Mouse (Mus musculus) thymus, adult 2 months (tissue): ENCODE data around the gene Igsf9. TPM values are rescaled to one million over a fixed set of nuclear protein-coding genes. Genes with fewer than 3 reads are reported as not detected.

Source experiments
- DNase-seq: peaks from one replicate; pipeline ENCODE4 v3.0.0; 2021
- H3K27ac ChIP-seq: fragments of 200-500 bp; 2 replicates; pipeline ENCODE4 v1.5.1; 2012; ENCODE audit warnings: low read length, control low read depth; ENCODE audit not compliant: control insufficient read depth, insufficient read depth
- H3K27me3 ChIP-seq: fragments of 200-500 bp; 2 replicates; pipeline ENCODE4 v1.6.1; 2012; ENCODE audit warnings: mild to moderate bottlenecking, low read length, moderate library complexity, mixed read lengths; ENCODE audit not compliant: control insufficient read depth, insufficient read depth
- H3K36me3 ChIP-seq: fragments of 200-500 bp; 2 replicates; pipeline ENCODE4 v1.6.1; 2012; ENCODE audit warnings: mild to moderate bottlenecking, low read length, moderate library complexity; ENCODE audit not compliant: control insufficient read depth, insufficient read depth
- H3K4me1 ChIP-seq: fragments of 200-500 bp; replicated peaks from 2 replicates; pipeline ENCODE4 v1.6.1; 2012; ENCODE audit warnings: low read length; ENCODE audit not compliant: control insufficient read depth, insufficient read depth
- H3K4me3 ChIP-seq: fragments of 200-500 bp; 2 replicates; pipeline ENCODE4 v1.5.1; 2012; ENCODE audit warnings: mild to moderate bottlenecking, low read length, control low read depth, moderate library complexity; ENCODE audit not compliant: control insufficient read depth, insufficient read depth
- CTCF ChIP-seq: fragments of 200-500 bp; IDR thresholded peaks from 2 replicates; pipeline ENCODE4 v1.5.1; 2012; ENCODE audit warnings: mild to moderate bottlenecking, control low read depth, low read length, moderate library complexity, borderline replicate concordance; ENCODE audit not compliant: control insufficient read depth, poor library complexity, insufficient read depth; ENCODE audit errors: extremely low read depth
- POLR2A ChIP-seq: fragments of 200-500 bp; IDR thresholded peaks from 2 replicates; pipeline ENCODE4 v1.6.1; 2012; ENCODE audit warnings: mild to moderate bottlenecking, low read length, control low read depth, moderate library complexity; ENCODE audit not compliant: control insufficient read depth, poor library complexity, insufficient read depth; ENCODE audit errors: extremely low read depth
- WGBS: fragments of 180-500 bp; shearing (Covaris S2); methylation state at CpG from one replicate; pipeline ENCODE4 v1.1.7; 2018; 5-methylcytosine and 5-hydroxymethylcytosine counted together
- polyA plus RNA-seq: library from polyadenylated mRNA; depleted of rRNA; stranded (reverse); fragments of >200 nt; gene quantifications from 2 replicates; pipeline ENCODE4 v1.2.3, GENCODE M21; 2012

The Igsf9 gene
- polyA plus RNA-seq, 1 experiment, result 20.3 TPM

- Histone ChIP-seq H3K27ac (no peak overlapping the region), H3K27me3 (no peaks in the 10 kb centered on the region; the same call in 1 of the 2 replicates), H3K4me1 (peaks cover 19% of the 10 kb centered on the region), H3K36me3 (no peaks in the 10 kb centered on the region), H3K4me3 (peak overlapping the region; percentile 9; the same call in 1 of the 2 replicates)
- no peak for DNase-seq
- TF ChIP-seq CTCF (no peak), POLR2A (no peak)
- 5% methylated on average over 23 of the region's 23 CpGs for WGBS
These were observed 44.9 kb downstream of the Igsf9 start for GRCm38 (mm10) chr1:172526380-172527081.

GRCm38 (mm10) chr1:172527431-172527830 lies 45.8 kb downstream of the Igsf9 start:
- WGBS, result 96% methylated on average over 10 of the region's 10 CpGs
- Histone ChIP-seq H3K4me3 (no peak overlapping the region), H3K27ac (no peak overlapping the region)

GRCm38 (mm10) chr1:172528701-172529100 lies 47.1 kb downstream of the Igsf9 start:
- Histone ChIP-seq H3K27me3 (no peaks in the 10 kb centered on the region; the same call in 1 of the 2 replicates), H3K4me1 (peaks cover 19% of the 10 kb centered on the region), H3K36me3 (no peaks in the 10 kb centered on the region), H3K4me3 (no peak overlapping the region), H3K27ac (no peak overlapping the region)
- WGBS, result 5% methylated on average over 7 of the region's 7 CpGs
- peak; percentile 91 for DNase-seq
- TF ChIP-seq POLR2A, result no peak
- peak; percentile 88; the same call in 1 of the 2 replicates for TF ChIP-seq CTCF

More at GRCm38 (mm10) chr1:172527431-172527830, 45.8 kb downstream of the Igsf9 start:
- Histone ChIP-seq H3K27me3 (no peaks in the 10 kb centered on the region; the same call in 1 of the 2 replicates), H3K36me3 (no peaks in the 10 kb centered on the region), H3K4me1 (peaks cover 19% of the 10 kb centered on the region)
- no peak for DNase-seq
- no peak for TF ChIP-seq POLR2A
- no peak for TF ChIP-seq CTCF

- H3K4me1 ChIP-seq, result peaks cover 11% of the 10 kb centered on the region
- no peak for DNase-seq
- TF ChIP-seq CTCF (no peak), POLR2A (no peak)
- no peaks in the 10 kb centered on the region; the same call in 1 of the 2 replicates for H3K27me3 ChIP-seq
- no peak overlapping the region for H3K27ac ChIP-seq
- H3K4me3 ChIP-seq, result no peak overlapping the region
- WGBS, result 59% methylated on average over 8 of the region's 8 CpGs
- H3K36me3 ChIP-seq, result no peaks in the 10 kb centered on the region
These were observed 49.1 kb downstream of the Igsf9 start for GRCm38 (mm10) chr1:172530544-172531220.

- no peak overlapping the region for H3K4me3 ChIP-seq
- no peaks in the 10 kb centered on the region for H3K36me3 ChIP-seq
- H3K27me3 ChIP-seq, result no peaks in the 10 kb centered on the region; the same call in 1 of the 2 replicates
- no peak overlapping the region for H3K27ac ChIP-seq
- DNase-seq, result no peak
- 62% methylated on average over 13 of the region's 13 CpGs for WGBS
- TF ChIP-seq POLR2A (no peak), CTCF (no peak)
- H3K4me1 ChIP-seq, result no peaks in the 10 kb centered on the region
These were observed 51.0 kb downstream of the Igsf9 start for GRCm38 (mm10) chr1:172532551-172532950.

GRCm38 (mm10) chr1:172535116-172535515 lies 53.5 kb downstream of the Igsf9 start:
- Histone ChIP-seq H3K27ac (no peak overlapping the region), H3K4me1 (no peaks in the 10 kb centered on the region), H3K4me3 (no peak overlapping the region), H3K36me3 (no peaks in the 10 kb centered on the region), H3K27me3 (no peaks in the 10 kb centered on the region)
- DNase-seq, result no peak
- TF ChIP-seq POLR2A, result no peak
- no peak for TF ChIP-seq CTCF
- WGBS, result 95% methylated on average over 16 of the region's 16 CpGs

GRCm38 (mm10) chr1:172539827-172540226 lies 58.2 kb downstream of the Igsf9 start:
- TF ChIP-seq CTCF (no peak), POLR2A (no peak)
- Histone ChIP-seq H3K36me3 (no peaks in the 10 kb centered on the region), H3K27me3 (no peaks in the 10 kb centered on the region), H3K4me1 (no peaks in the 10 kb centered on the region), H3K4me3 (no peak overlapping the region), H3K27ac (no peak overlapping the region)
- WGBS, result 63% methylated on average over 6 of the region's 6 CpGs
- no peak for DNase-seq
